Mouse (Mus musculus) G1E (cell line): ENCODE measurements around the gene Calcrl. TPM values are rescaled to one million over a fixed set of nuclear protein-coding genes. Genes with fewer than 3 reads are reported as not detected.
A peak's percentile ranks its signal among the peaks of the same experiment; 100 is the strongest.

ENCODE experiments used
- ATAC-seq: 2 replicates; pipeline ENCODE4 v1.8.0; 2016; ENCODE audit warnings: mild to moderate bottlenecking; ENCODE audit not compliant: insufficient number of reproducible peaks, poor library complexity, low FRiP score, severe bottlenecking; ENCODE audit errors: extremely low read depth
- DNase-seq: peaks from one replicate; pipeline ENCODE4 v3.0.0; 2012; ENCODE audit warnings: low spot score
- H3K27me3 ChIP-seq: 2 replicates; pipeline ENCODE4 v1.6.1; 2012; ENCODE audit warnings: mild to moderate bottlenecking, low read length, inconsistent platforms; ENCODE audit not compliant: insufficient read depth
- H3K36me3 ChIP-seq: replicated peaks from 2 replicates; pipeline ENCODE3; 2012; ENCODE audit warnings: mild to moderate bottlenecking, inconsistent platforms
- H3K4me1 ChIP-seq: 2 replicates; pipeline ENCODE4 v1.6.1; 2012; ENCODE audit warnings: low read depth, low read length, inconsistent platforms, mixed read lengths; ENCODE audit not compliant: insufficient read depth
- H3K4me3 ChIP-seq: 2 replicates; pipeline ENCODE4 v1.5.1; 2012; ENCODE audit warnings: low read depth, mild to moderate bottlenecking, inconsistent platforms, low read length, moderate library complexity, mixed read lengths
- H3K9me3 ChIP-seq: replicated peaks from 2 replicates; pipeline ENCODE4 v1.6.1; 2012; ENCODE audit warnings: inconsistent platforms
- CTCF ChIP-seq: IDR thresholded peaks from 2 replicates; pipeline ENCODE4 v1.5.1; 2012; ENCODE audit warnings: low read depth, low read length, inconsistent platforms, mixed read lengths
- GATA1 ChIP-seq: IDR thresholded peaks from 2 replicates; pipeline ENCODE4 v1.6.1; 2012; ENCODE audit warnings: borderline replicate concordance, low read length, inconsistent platforms, mixed read lengths
- GATA2 ChIP-seq: IDR thresholded peaks from 2 replicates; pipeline ENCODE4 v1.6.1; 2012; ENCODE audit warnings: low read depth, low read length, inconsistent platforms, borderline replicate concordance
- POLR2AphosphoS5 ChIP-seq: IDR thresholded peaks from 2 replicates; pipeline ENCODE4 v1.6.1; 2012; ENCODE audit warnings: low read depth, low read length, inconsistent platforms; ENCODE audit not compliant: insufficient replicate concordance
- TAL1 ChIP-seq: conservative IDR thresholded peaks from 2 replicates; pipeline ENCODE4 v1.6.1; 2012; ENCODE audit warnings: low read depth, low read length, inconsistent platforms, mixed read lengths
- polyA plus RNA-seq: library from polyadenylated mRNA; stranded (reverse); fragments of >175 nt; gene quantifications from 2 replicates; pipeline ENCODE4 v1.2.3, GENCODE M21; 2012
- total RNA-seq, 2 experiments: library from RNA; stranded (forward) in 1 of 2; stranded (reverse) in 1 of 2; fragments of 200-1000 nt in 1 of 2; fragments of >200 nt in 1 of 2; fragmentation: Nextera tagmentation in 1 of 2; gene quantifications; 2 replicates each; pipeline ENCODE4 v1.2.3; 2014 to 2017

Calcrl gene
- total and polyA plus RNA-seq, 3 experiments, result 0.05 to 17.3 (median 12.7) TPM

GRCm38 (mm10) chr2:84459651-84460177, 34.5 kb upstream of the Calcrl start:
- ATAC-seq, result peak; percentile 82
- no peak for DNase-seq
- no peak overlapping the region for H3K4me3 ChIP-seq

GRCm38 (mm10) chr2:84457221-84457620, 32.0 kb upstream of the Calcrl start:
- ATAC-seq (no peak), DNase-seq (no peak)
- Histone ChIP-seq H3K27me3 (no peaks in the 10 kb centered on the region), H3K9me3 (no peaks in the 10 kb centered on the region), H3K4me1 (peaks cover 29% of the 10 kb centered on the region), H3K36me3 (peaks cover 41% of the 10 kb centered on the region), H3K4me3 (no peak overlapping the region)
- no peak for TF ChIP-seq CTCF
- TF ChIP-seq POLR2AphosphoS5, result no peak
- TF ChIP-seq GATA1, result no peak
- no peak for TF ChIP-seq TAL1
- no peak for TF ChIP-seq GATA2

More at GRCm38 (mm10) chr2:84459651-84460177, 34.5 kb upstream of the Calcrl start:
- H3K36me3 ChIP-seq, result peaks cover 47% of the 10 kb centered on the region
- H3K4me1 ChIP-seq, result peaks cover 28% of the 10 kb centered on the region
- H3K27me3 ChIP-seq, result no peaks in the 10 kb centered on the region
- H3K9me3 ChIP-seq, result no peaks in the 10 kb centered on the region
- TF ChIP-seq CTCF (no peak), POLR2AphosphoS5 (no peak), TAL1 (peak; percentile 32; the same call in 1 of the 2 replicates)

GRCm38 (mm10) chr2:84455236-84455799, 30.1 kb upstream of the Calcrl start:
- DNase-seq (peak; percentile 26), ATAC-seq (no peak)
- Histone ChIP-seq H3K36me3 (peaks cover 40% of the 10 kb centered on the region), H3K27me3 (no peaks in the 10 kb centered on the region; the same call in 1 of the 2 replicates), H3K9me3 (no peaks in the 10 kb centered on the region), H3K4me1 (peaks cover 26% of the 10 kb centered on the region), H3K4me3 (no peak overlapping the region)
- TF ChIP-seq GATA2 (no peak), CTCF (peak; percentile 53)

- H3K4me3 ChIP-seq, result no peak overlapping the region
- TF ChIP-seq GATA2 (no peak), POLR2AphosphoS5 (no peak), GATA1 (no peak), CTCF (no peak), TAL1 (no peak)
- peaks cover 23% of the 10 kb centered on the region for H3K4me1 ChIP-seq
- peaks cover 41% of the 10 kb centered on the region for H3K36me3 ChIP-seq
- H3K9me3 ChIP-seq, result no peaks in the 10 kb centered on the region
- no peak for DNase-seq
- no peaks in the 10 kb centered on the region; the same call in 1 of the 2 replicates for H3K27me3 ChIP-seq
- no peak for ATAC-seq
Observed at GRCm38 (mm10) chr2:84454551-84455235, 29.5 kb upstream of the Calcrl start.

- no peaks in the 10 kb centered on the region; the same call in 1 of the 2 replicates for H3K27me3 ChIP-seq
- H3K4me3 ChIP-seq, result no peak overlapping the region
- no peaks in the 10 kb centered on the region for H3K9me3 ChIP-seq
- TF ChIP-seq GATA1 (no peak), CTCF (peak; percentile 22; the same call in 1 of the 2 replicates)
- DNase-seq, result no peak
- peak; percentile 65 for ATAC-seq
- peaks cover 20% of the 10 kb centered on the region for H3K4me1 ChIP-seq
- H3K36me3 ChIP-seq, result peaks cover 45% of the 10 kb centered on the region
Observed at GRCm38 (mm10) chr2:84454051-84454450, 28.8 kb upstream of the Calcrl start.

- DNase-seq (no peak), ATAC-seq (no peak)
- no peak for TF ChIP-seq GATA2
- TF ChIP-seq CTCF, result no peak
- TF ChIP-seq POLR2AphosphoS5, result no peak
- no peak for TF ChIP-seq GATA1
- no peak for TF ChIP-seq TAL1
Observed at GRCm38 (mm10) chr2:84445499-84445898, 20.3 kb upstream of the Calcrl start.

More at GRCm38 (mm10) chr2:84445499-84445898, 20.3 kb upstream of the Calcrl start:
- Histone ChIP-seq H3K4me1 (no peaks in the 10 kb centered on the region), H3K36me3 (peaks cover 37% of the 10 kb centered on the region), H3K4me3 (no peak overlapping the region), H3K27me3 (no peaks in the 10 kb centered on the region), H3K9me3 (no peaks in the 10 kb centered on the region)
